Mouse (Mus musculus): ENCODE measurements around the gene Sel1l3. TPM values are rescaled to one million over a fixed set of nuclear protein-coding genes. Genes with fewer than 3 reads are reported as not detected.

Gene Sel1l3
- total RNA-seq, 2 experiments from 2014 or later, result 1.3 to 2.9 TPM

DNA sequence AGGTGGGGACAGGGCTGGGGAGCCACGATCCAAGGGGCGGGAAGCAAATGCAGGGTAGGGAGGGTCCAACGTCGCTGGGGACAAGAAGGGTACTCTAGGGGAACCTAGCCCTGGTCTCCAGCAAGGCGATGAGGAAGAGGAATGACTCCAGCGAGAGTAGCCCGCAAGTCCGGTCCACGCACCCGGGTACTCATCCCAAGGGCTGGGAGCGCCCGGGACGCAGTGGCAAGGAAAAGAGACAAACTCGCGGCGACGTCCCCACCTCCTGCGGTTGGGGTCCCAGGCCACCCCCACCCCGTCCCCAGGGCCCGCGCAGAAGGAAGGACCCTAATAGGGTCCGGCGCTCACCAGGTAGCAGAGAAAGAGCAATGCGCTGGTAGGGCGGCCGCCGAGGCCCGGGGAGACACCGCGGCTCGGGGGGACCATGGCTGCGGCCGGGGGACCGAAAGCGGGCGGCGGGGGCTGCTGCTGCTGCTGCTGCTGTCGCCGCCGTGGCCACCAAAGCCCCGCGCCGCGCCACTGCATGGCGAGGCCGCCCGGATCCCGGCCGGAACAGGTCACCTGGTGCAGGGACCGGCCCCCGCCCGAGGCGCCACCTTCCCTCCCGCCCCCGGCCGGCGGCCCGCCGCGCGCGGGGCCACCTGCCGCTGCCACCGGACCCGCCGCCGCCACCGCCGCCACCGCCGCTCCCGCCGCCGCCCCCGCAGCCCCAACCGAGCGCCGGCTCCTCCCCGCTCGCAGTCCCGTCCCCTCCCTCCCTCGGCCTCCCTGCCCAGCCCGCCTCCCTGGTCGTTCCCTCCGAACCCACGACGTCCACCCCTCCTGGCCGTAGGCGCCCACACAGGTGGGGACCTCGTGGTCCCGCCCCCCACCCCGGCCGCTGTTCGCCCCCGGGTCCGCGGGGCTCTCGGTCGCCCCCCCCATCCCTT, 681 bp downstream of the Sel1l3 start:
- peak; percentile 51 to 58 for DNase-seq

DNA sequence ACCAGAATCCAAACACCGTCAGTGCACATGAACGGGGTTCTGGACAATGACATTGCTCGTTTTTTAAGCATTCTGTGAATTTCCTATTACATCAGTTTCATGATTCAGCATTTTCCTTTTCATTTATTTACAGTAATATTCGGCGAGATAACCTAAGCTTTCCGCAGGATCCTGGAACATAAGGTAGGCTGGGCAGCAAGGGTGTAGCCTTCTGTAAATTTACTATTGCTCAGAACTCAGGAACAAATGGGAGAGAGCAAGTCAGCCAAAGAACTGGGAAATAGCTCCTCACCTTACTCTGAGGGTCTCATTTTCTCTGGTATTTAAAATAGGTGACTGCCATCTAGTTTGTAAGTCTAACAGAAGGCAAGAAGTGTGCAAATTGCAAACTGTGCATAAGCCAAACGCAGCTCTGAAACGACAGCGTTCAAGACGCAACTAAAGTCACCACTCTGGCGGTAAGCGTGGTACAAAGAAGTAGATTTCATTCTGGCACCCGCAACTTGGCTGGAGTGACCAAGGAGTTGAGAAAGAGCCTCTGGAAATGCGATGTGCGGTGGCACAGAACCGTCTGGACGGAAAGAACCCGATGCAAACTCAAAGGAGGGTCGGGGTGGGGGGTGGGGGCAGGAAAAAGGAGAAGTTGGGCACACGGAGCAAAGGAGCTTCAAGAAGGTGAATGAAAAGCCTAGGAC, 1.5 kb downstream of the Sel1l3 start:
- DNase-seq, result no peak

DNA sequence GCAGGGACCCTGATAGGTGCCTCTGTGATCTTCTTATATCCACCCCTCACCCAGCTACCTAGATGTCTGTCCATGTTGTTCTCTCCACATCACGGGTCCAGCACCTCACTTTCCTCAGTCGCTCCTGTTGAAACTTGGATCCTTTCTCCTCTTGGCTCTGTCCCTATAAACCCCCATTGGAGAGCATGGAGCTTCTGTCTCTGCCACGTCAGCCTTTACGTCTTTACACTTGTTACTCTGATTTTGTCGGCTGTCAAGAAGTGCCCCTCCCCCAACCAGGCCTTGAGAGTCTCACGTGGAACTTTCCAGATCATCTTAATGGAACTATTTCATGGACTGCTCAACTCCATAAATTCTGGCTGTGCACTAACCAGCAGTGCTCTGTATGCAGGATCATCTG, 2.5 kb downstream of the Sel1l3 start:
- no peak for DNase-seq

DNA sequence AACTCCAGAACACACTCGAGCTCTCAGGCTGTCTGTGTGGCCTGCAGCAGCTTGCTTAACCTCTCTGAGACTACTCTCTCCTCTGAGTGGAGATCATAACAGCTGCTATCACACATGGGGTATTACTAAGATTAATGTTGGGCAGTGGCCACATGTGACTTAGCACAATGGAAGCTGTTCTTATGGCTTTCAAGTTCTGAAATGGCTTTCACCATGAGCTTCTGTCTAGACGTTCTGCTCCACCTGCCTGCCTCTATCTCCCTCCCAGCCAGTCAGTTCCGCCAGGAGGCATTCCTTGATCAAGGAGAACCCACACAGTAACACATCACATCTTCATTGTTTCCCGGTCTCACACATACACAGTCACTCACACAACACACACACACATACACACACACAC, 3.2 kb downstream of the Sel1l3 start:
- no peak for DNase-seq

DNA sequence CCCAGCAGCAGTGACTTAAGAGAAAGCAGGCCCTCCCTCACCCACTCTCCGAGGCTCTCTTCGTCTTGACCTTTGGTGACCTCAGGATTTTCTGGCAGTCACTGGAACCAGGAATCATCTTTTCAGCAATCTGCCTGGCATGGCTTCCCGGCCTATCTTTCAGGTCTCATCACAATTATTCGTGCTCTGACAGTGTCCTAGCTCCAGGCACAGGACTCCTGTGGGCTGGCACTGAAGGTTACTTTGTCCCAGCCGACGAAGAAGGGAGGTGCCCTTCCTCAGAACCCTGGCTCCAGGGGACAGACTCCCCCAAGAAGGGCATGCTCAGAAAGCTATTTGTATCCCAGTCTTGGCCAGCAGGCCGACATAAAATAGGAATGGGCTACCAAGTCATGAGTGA, 4.0 kb downstream of the Sel1l3 start:
- DNase-seq, result no peak

DNA sequence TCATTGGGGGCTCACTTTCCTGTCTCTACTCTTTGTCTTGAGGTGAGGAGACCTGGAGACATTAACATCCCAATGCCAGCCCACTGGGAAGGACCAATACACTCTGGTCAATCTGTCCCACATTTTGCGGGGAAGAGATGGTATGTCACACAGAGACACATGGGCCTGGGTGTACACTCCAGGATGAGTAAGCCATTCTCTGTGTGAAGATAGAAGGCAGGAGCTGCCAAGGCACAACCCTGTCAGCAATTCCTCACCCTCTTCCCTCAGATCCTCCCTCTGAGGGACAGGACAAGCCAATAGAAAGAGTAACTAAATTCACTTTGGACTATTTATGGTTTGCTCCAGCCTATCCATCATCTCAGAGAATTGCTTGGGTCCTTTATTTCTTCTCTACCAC, 5.0 kb downstream of the Sel1l3 start:
- no peak for DNase-seq

DNA sequence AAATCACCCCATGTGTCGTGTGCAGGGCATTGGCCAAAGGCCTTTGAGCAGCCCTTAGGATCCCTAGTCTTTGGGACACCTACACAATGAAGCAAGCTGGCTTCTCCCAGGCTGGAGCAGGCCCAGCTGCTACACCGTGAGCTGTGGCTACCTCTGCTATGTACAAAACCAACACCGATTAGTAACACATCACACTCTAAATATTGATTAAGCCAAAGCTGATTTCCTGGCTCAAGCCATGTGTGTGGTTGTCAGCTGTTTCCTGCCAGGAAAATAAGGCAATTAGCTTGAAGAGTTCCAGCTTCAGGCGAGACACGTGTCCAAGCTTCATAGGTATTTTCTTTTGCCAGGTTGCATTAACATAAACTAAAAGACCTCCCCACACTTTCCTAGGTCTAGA, 7.2 kb downstream of the Sel1l3 start:
- DNase-seq, result no peak

DNA sequence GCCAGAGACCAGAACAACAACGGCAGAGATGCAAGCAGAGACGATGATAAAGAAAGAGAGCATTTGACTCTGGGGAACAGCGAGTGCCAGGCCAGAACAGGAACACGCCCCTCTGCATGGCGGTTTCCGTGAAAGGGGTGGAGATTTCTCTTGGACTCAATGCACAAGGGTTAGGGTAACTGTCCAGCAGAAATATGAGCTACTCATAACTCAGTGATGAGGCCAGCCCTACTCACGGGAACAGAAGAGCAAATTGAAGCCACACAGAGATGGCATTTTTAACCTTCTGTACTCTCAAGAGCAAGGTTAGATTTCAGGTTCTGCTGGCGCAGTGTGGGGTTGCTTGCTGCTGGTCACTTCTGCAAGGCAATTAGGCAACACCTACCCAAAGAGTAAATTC, 11.0 kb downstream of the Sel1l3 start:
- DNase-seq, result no peak

DNA sequence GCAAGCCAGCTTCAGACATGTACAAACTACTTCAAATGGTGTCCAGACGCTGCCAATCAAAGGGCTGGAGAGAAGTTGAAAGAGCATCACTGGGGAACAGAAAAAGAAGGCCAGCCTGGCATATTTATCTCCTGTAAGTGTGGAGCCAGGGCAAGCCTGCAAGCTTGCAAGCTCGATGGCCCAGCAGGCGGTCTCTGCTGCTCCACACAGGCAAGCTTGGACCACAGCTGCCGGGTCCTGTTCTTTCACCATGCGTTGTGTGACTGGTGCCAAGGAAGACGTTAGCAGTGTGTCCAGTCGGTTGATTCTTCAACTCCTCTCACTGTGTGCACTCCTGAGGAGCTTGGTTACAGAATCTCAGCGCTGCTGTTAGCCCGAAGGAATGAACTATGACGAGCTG, 12.9 kb downstream of the Sel1l3 start:
- no peak for DNase-seq

DNA sequence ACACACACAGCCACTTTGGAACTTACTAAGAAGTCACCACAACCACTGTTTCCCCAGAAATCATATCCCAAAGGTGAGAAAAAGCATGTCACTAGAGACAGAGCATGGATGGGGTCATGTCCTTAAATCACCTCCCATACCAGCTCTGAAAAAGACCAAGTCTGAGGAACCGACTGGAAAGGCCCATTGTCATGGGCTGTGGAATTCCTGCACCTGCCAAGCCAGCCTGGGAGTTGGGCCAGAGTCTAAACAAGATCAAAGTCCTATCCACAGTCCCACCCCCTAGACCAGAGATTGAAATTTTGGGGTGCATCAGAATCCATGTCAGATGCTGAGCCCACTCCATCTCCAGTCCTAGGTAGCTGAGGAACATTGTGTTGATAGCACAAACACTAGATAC, 15.3 kb downstream of the Sel1l3 start:
- no peak for DNase-seq

DNA sequence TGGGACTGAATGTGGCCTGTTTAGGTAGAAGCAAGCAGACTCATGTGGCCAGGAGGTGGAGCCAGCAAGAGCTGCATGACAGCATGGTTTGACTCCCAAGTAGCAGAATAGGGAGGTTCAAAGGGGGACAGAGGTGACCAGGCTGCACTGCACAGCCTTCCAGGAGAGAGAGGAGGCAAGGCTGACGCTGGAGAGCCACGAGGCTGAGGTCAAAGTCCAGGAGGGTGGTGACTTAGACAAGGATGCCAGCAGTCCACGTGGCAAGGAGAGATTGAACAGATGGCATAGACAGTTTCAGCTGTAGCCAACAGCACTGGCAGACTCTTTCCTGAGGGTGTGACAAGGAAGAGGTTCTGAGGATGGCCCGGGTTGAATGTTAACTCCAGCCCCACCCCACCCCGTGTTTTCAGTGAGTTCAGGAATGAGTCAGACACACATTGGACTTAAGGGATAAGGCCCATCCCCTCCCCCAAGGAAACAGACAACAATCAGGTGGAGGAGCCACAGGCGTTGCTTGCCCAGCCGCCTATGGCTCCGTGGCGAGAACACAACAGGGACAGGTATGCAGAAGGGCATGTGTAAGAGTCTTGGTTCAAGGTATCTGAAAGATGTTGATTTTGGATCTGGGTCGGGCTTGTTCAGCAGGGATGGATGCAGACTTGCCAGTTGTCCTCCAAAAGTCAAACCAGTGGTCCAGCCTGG, 17.2 kb downstream of the Sel1l3 start:
- peak in 1 of 2 experiments; percentile 14 for DNase-seq

DNA sequence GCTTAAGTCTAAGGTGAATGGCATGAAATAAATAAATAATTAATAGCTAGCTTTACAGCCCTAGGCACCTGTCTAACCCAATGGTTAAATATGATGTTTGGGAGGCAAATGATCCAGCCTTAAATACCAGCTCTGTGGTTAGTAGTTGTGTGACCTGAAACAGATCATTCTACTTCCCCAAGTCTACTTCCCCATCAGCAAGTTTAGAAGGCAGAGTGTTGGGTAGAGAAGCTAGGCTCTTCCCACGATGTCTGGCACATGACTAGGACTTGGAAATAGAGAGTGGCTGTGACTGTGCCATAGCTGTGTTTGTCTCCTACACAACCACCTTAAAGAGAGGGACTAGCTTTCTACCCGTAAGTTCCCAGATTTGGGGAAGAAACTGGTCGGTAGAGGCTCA, 18.9 kb downstream of the Sel1l3 start:
- no peak for DNase-seq

DNA sequence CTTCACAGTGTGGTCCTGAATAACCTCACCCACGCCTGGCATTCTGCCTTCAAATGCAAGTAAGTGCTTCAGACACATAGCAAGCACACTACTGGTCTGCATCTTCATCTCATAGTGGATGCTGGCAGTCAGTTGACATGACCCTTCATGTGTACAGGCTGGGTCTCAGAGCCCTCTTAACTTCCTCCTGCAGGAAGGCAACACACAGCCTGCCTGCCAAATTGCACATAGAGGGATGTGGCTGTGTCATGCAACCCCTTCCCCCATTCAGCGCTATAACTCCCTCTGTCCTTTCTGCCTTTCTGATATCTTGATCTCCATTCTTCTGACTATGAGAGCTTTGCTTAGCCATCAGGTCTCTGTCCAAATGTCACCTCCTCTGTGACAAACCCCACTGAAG, 19.3 kb downstream of the Sel1l3 start:
- no peak for DNase-seq

DNA sequence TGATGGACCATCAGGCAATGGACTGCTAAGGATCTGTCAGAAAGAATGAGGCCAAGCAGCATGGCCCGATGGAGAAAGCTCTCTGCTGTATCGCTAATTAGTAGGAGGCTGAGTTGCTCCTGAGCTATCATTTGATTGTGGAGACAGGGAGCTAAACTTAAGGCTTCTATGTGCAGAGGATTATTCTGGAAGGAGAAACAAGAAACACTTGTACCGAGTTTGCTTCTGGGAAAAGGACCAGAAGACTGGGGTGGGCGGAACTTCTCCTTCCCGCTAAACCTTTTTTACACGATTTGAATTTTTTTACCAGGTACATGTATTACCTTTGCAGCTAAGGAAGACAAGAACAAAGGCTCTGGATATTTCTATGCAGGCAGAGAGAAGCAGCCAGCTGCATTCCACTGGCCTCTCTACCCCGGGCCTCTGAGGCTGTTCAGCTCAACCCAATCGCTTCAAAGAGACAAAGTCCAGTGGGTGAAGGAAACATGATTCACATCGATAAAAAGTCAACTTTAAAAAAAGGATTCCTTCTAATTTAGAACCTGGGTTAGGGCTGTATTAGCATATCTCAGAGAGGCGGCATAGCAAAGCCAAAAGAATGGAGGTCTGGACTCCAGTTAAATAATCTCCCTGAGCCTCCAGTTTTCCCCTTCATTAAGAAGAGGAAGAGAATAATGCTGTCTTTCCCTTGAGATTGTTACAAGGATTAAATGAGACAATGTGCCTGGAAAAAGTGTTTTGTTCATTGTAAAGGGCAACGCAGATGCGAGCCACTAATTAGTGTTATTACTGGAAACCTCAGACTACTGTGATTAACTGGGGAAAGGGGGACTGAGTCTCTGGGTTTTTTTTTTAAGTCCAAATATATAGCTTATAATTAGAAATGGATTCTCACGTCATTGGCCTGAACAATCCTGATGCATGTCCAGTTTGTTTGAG, 20.4 kb downstream of the Sel1l3 start:
- DNase-seq, result no peak

DNA sequence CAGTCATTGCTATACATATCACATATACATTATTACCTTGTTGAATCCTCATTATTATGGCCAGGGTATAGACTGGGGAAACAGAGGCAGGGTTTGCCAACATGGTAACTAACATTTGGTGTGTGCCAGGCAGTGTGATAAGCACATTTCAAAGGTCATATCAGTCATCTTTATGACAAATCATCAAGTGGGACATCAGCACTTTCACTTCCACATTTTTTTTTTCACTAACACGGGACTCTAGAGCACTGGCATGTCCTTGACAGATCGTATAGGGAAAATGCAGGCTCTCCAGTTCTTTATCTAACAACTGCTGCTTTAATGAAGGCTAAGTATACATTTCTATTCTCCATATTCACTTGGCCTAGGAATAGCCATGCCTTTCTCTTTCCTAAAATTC, 25.1 kb downstream of the Sel1l3 start:
- no peak for DNase-seq

DNA sequence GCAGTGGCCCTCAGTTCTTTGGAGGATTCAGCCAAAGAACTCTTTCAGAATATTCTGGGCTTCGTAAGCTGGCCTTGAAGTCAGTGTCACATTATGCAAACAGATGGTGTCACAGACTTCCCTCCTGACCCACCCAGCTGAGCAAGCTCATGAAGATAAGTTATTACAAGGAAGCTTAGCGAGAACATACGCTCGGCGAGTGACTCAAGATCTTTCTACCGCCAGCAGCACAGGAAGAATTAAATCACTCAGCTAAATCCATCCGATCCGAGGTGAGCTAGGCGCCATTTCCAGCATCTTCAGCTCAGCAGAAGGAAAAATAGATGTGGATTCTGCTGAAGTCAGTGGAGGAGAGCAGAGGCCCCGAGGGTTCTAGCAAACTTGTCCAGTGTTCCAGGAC, 26.5 kb downstream of the Sel1l3 start:
- peak; percentile 24 to 34 for DNase-seq

DNA sequence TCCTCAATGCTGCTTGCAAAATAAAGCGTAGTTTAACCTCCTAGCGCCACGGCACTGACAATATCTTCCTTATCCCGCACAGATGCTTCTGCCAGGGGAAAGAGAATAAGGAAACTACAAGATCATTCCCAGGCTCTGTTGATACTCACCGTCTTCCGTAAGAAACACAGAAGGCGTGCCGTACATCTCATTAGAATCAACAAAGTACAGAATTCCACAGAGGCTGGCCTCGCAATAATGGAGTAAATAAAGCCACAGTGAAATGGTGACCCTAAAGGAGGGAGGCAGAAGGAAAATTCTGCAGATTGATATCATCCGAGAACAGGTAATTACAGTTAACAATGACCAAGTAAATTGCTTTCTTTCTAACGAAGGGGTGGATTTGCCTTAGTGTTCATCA, 27.9 kb downstream of the Sel1l3 start:
- no peak for DNase-seq

DNA sequence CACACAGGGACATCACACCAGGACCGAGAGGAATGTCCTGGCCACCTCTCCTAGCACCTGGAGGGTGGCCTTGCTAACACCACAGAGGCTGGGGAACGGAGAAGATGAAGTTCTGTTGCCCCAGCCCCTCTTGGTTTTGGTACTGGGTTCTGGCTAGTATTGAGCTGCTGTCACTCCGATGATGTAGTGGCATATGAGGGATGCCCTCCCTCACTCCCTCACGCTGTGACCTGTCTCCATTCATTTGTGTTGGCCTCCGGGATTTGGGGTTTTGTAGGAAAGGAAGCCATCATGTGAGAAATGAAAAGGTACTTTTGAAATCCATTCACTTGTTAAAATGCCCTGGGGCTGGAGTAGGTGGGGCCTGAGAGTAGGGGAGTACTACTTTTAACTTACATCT, 33.8 kb downstream of the Sel1l3 start:
- no peak for DNase-seq

DNA sequence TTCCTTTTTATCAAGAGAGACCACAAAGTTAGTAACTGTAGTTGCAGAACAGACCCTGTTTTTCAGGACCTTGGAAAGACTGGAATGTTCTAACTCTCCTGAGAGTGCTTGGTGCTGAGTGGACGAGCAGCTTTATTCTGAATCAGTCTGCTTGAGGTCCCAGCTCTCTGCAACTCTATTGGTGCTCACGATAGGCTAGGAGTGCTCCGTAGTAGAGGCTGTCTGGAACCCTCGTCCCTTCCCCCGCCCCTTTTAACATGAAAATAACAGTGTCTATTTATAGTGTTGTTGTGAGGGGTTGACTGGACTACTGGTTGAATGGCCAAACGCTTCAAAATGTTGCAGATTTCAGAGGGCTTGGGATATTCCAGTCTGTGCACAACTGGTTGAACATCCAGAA, 37.0 kb downstream of the Sel1l3 start:
- DNase-seq, result no peak

DNA sequence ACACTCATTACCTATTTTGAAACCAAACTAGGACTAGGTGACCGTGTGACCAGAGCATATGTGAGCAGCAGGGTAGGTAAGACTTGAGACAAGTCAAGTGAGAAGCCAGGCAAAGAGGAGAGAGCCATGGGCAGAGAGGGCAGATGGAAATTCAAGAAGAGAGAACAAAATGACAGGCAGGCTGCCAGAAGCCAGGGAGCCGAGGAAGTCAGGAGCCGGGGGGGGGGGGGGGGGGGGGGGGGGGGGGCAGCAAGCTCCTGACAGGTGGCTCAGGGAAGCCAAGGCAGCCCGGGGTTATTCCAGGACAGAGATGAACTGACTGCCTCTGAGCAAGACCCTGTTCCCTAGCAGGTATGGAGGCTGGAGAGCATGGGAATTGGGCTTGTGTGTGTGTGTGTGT, 37.7 kb downstream of the Sel1l3 start:
- no peak for DNase-seq

DNA sequence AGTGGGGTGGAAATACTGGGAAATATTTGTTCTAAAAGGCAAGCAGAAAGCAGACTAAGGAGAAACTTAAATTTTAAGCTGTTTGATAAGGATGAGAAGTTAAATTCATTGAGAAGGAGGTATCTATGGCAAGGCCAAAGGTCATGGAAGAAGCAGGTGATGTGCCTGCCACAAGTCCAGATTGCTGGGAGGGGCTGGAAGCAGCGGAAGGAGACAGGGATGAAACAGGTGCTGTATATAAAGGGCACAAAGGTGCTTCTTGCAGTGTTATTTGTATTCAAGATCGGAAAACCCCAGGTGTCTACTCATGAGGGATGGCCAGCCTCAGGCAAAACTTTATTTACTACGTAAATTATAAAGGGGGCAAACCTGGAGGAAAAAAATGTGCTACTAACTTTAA, 38.5 kb downstream of the Sel1l3 start:
- no peak for DNase-seq

DNA sequence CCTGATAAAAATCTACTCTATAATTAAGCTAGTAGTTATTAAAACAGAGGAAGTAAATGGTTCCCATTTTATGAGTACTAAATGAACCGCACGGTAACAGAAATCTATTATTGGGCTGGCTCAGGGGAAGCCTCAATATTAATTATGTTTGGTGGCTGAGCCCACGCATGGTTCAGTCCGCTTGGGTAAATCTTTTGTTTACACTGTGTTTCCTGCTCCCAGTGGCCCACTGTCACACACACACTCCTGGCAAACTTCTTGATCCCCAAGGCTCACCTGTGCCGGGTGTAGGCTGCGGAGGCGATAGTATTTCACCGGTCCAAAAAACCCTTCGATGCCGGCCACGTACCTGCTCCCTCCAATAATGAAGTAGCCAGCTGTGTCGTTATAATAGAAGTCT, 39.3 kb downstream of the Sel1l3 start:
- DNase-seq, result no peak

All from adrenal gland, postnatal 36 days (tissue).